Mouse (Mus musculus) cerebellum, adult (tissue): ENCODE data around the gene Iqcf1.
"Not testable (repeated sequence)": the region's sequence is repeated elsewhere in the genome, so short reads cannot be mapped to it uniquely, and the experiment has no call there.

ENCODE experiments used
- ATAC-seq: cut with Nextera tagmentation; 2 replicates; pipeline ENCODE4 v1.9.2; 2017; ENCODE audit warnings: mild to moderate bottlenecking, moderate library complexity, mixed read lengths; ENCODE audit not compliant: insufficient number of reproducible peaks, low FRiP score, low TSS enrichment

The Iqcf1 gene

GRCm38 (mm10) chr9:106478101-106478500, 21.7 kb upstream of the Iqcf1 start:
- ATAC-seq = no peak

GRCm38 (mm10) chr9:106480541-106480940, 19.2 kb upstream of the Iqcf1 start:
- no peak for ATAC-seq

GRCm38 (mm10) chr9:106481075-106481474, 18.7 kb upstream of the Iqcf1 start:
- no peak for ATAC-seq

GRCm38 (mm10) chr9:106481676-106482075, 18.1 kb upstream of the Iqcf1 start:
- ATAC-seq = no peak

GRCm38 (mm10) chr9:106482578-106483115, 17.1 kb upstream of the Iqcf1 start:
- no peak for ATAC-seq

GRCm38 (mm10) chr9:106483136-106483535, 16.6 kb upstream of the Iqcf1 start:
- ATAC-seq = no peak

- ATAC-seq = no peak
These were observed 16.2 kb upstream of the Iqcf1 start for GRCm38 (mm10) chr9:106483606-106484005.

GRCm38 (mm10) chr9:106485076-106485475, 14.7 kb upstream of the Iqcf1 start:
- no peak for ATAC-seq

- not testable (repeated sequence) for ATAC-seq
These were observed 12.2 kb upstream of the Iqcf1 start for GRCm38 (mm10) chr9:106487602-106488001.

- no peak for ATAC-seq
These were observed 2.1 kb downstream of the Iqcf1 start for GRCm38 (mm10) chr9:106501846-106502245.

- ATAC-seq = no peak
These were observed 4.5 kb downstream of the Iqcf1 start for GRCm38 (mm10) chr9:106504246-106504645.

- no peak for ATAC-seq
These were observed 9.6 kb downstream of the Iqcf1 start for GRCm38 (mm10) chr9:106509356-106509755.

- ATAC-seq = no peak
These were observed 13.1 kb downstream of the Iqcf1 start for GRCm38 (mm10) chr9:106512729-106513450.

GRCm38 (mm10) chr9:106513566-106513965, 13.8 kb downstream of the Iqcf1 start:
- no peak for ATAC-seq

GRCm38 (mm10) chr9:106514273-106514672, 14.5 kb downstream of the Iqcf1 start, which contains the start of gene Iqcf5:
Gene Iqcf5, plus strand, starts transcription at chr9:106514573.
- ATAC-seq = no peak

GRCm38 (mm10) chr9:106519433-106519832, 19.7 kb downstream of the Iqcf1 start:
- no peak for ATAC-seq

- ATAC-seq = no peak
These were observed 20.1 kb downstream of the Iqcf1 start for GRCm38 (mm10) chr9:106519909-106520308.

- no peak for ATAC-seq
These were observed 32.1 kb downstream of the Iqcf1 start for GRCm38 (mm10) chr9:106531833-106532232.

GRCm38 (mm10) chr9:106534296-106534695, 34.5 kb downstream of the Iqcf1 start:
- no peak for ATAC-seq

GRCm38 (mm10) chr9:106534975-106535374, 35.2 kb downstream of the Iqcf1 start:
- no peak for ATAC-seq
